Mouse (Mus musculus): ENCODE measurements around the gene Gm10974. TPM values are rescaled to one million over a fixed set of nuclear protein-coding genes. Genes with fewer than 3 reads are reported as not detected.

Gm10974 gene
- polyA plus RNA-seq, 1 experiment from 2014 or later: not detected

- ATAC-seq: no peak
- no peaks in the 10 kb centered on the region for H3K27me3 ChIP-seq
- no peak overlapping the region for H3K27ac ChIP-seq
- no peak overlapping the region for H3K9ac ChIP-seq
- WGBS: 72% methylated on average over 2 of the region's 2 CpGs
- H3K4me2 ChIP-seq: no peak overlapping the region
- H3K36me3 ChIP-seq (ENCODE audit: poor library complexity, severe bottlenecking): no peaks in the 10 kb centered on the region
- H3K4me1 ChIP-seq: no peaks in the 10 kb centered on the region
- no peak overlapping the region for H3K4me3 ChIP-seq
- H3K9me3 ChIP-seq (replicated peaks): no peaks in the 10 kb centered on the region; the same call in 1 of the 2 replicates
Measured at GRCm38 (mm10) chr7:66365411-66365810, 294 bp upstream of the Gm10974 start.

GRCm38 (mm10) chr7:66369071-66369933 lies 3.6 kb downstream of the Gm10974 start:
- H3K9ac ChIP-seq: no peak overlapping the region
- no peak overlapping the region for H3K4me2 ChIP-seq
- no peak overlapping the region for H3K27ac ChIP-seq
- H3K9me3 ChIP-seq (replicated peaks): no peaks in the 10 kb centered on the region
- ATAC-seq: no peak
- WGBS: 76% methylated on average over 5 of the region's 5 CpGs
- H3K4me3 ChIP-seq: no peak overlapping the region
- H3K27me3 ChIP-seq: no peaks in the 10 kb centered on the region
- no peaks in the 10 kb centered on the region for H3K4me1 ChIP-seq
- no peaks in the 10 kb centered on the region for H3K36me3 ChIP-seq (ENCODE audit: poor library complexity, severe bottlenecking)

- no peak overlapping the region for H3K9ac ChIP-seq
- no peaks in the 10 kb centered on the region for H3K27me3 ChIP-seq
- ATAC-seq: no peak
- no peaks in the 10 kb centered on the region for H3K9me3 ChIP-seq (replicated peaks)
- H3K4me2 ChIP-seq: no peak overlapping the region
- H3K27ac ChIP-seq: no peak overlapping the region
- 88% methylated on average over 5 of the region's 5 CpGs for WGBS
- no peak overlapping the region for H3K4me3 ChIP-seq
- H3K4me1 ChIP-seq: no peaks in the 10 kb centered on the region
- no peaks in the 10 kb centered on the region for H3K36me3 ChIP-seq (ENCODE audit: poor library complexity, severe bottlenecking)
Measured at GRCm38 (mm10) chr7:66369934-66370445, 4.3 kb downstream of the Gm10974 start.

- H3K9me3 ChIP-seq (replicated peaks): no peaks in the 10 kb centered on the region
- no peaks in the 10 kb centered on the region for H3K27me3 ChIP-seq
- no peaks in the 10 kb centered on the region for H3K4me1 ChIP-seq
- H3K4me2 ChIP-seq: no peak overlapping the region
- H3K9ac ChIP-seq: no peak overlapping the region
- whole genome bisulfite sequencing: 86% methylated on average over 6 of the region's 6 CpGs
- ATAC-seq: no peak
- no peak overlapping the region for H3K27ac ChIP-seq
- H3K4me3 ChIP-seq: no peak overlapping the region
- H3K36me3 ChIP-seq (ENCODE audit: poor library complexity, severe bottlenecking): no peaks in the 10 kb centered on the region
Measured at GRCm38 (mm10) chr7:66370970-66371369, 5.3 kb downstream of the Gm10974 start.

GRCm38 (mm10) chr7:66373391-66373790 lies 7.7 kb downstream of the Gm10974 start:
- H3K36me3 ChIP-seq (ENCODE audit: poor library complexity, severe bottlenecking): no peaks in the 10 kb centered on the region
- WGBS: 97% methylated on average over 3 of the region's 3 CpGs
- H3K4me1 ChIP-seq: no peaks in the 10 kb centered on the region
- no peak overlapping the region for H3K27ac ChIP-seq
- no peak overlapping the region for H3K9ac ChIP-seq
- H3K4me2 ChIP-seq: no peak overlapping the region
- H3K4me3 ChIP-seq: no peak overlapping the region
- H3K27me3 ChIP-seq: no peaks in the 10 kb centered on the region
- no peaks in the 10 kb centered on the region for H3K9me3 ChIP-seq (replicated peaks)
- no peak for ATAC-seq

DNA sequence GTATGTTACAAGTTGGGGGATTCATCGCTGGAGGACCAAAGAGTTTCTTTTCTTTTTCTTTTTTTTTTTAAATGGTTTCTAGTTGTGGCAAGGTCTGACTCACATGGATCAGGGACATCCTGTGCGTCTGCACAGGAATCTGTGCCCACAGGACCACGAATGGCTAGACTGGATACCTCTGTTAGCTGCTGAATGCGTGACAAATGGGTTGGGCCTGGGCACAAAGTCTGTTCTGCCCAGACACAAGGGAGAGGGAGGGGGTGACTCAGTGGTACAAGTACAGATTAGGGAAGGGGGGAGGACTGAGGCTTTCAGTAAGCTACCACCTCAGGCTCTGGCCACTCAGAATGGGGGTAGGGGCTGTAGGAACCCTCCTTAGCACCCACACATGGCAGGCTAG lies 10.0 kb downstream of the Gm10974 start:
- Histone ChIP-seq H3K27me3 (no peaks in the 10 kb centered on the region), H3K9ac (no peak overlapping the region), H3K36me3 (ENCODE audit: poor library complexity, severe bottlenecking) (no peaks in the 10 kb centered on the region), H3K27ac (no peak overlapping the region), H3K9me3 (replicated peaks) (no peaks in the 10 kb centered on the region), H3K4me2 (no peak overlapping the region), H3K4me3 (no peak overlapping the region), H3K4me1 (no peaks in the 10 kb centered on the region)
- no peak for ATAC-seq
- 88% methylated on average over 4 of the region's 4 CpGs for WGBS

DNA sequence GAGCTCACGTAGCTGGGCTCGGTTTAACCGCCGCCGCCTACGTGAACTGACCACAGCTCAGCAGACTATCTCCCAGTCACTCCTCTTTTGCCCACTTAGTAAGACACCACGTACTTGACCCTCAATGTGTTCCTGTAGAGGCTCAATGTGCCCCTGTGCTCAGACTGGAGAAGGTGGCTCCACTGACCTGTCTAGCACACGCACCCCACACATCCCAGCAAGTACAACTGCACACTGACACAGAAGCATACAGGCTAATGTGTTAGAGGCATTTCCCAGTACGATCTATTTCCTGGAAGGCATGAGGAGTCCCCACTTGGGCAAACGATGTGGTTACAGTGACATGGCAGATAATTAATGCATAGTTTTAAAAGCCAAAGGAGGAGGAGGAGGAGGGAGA lies 10.9 kb downstream of the Gm10974 start:
- Histone ChIP-seq H3K4me2 (no peak overlapping the region), H3K27me3 (no peaks in the 10 kb centered on the region), H3K9ac (no peak overlapping the region), H3K9me3 (replicated peaks) (no peaks in the 10 kb centered on the region), H3K4me3 (no peak overlapping the region), H3K27ac (no peak overlapping the region), H3K36me3 (ENCODE audit: poor library complexity, severe bottlenecking) (no peaks in the 10 kb centered on the region), H3K4me1 (no peaks in the 10 kb centered on the region)
- ATAC-seq: no peak
- 88% methylated on average over 10 of the region's 10 CpGs for WGBS

DNA sequence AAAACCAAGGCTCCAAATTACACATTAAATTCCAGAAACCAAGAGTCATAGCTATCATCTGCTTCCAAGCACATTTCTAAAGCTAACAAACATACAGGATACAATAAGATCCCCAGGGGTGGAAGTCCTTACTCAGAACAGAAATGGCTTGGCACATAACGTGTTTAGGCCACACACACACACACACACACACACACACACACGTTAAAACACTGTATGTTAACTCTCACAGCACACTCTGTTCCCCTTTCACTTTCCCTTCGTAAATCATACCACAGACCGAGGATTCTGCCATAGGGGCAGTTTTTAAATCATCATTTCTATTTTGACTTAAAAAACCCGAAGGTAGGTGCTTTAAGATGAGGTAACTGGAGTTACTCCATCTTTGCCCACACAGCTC lies 18.5 kb downstream of the Gm10974 start:
- Histone ChIP-seq H3K4me3 (no peak overlapping the region), H3K27me3 (peaks cover 23% of the 10 kb centered on the region), H3K4me2 (no peak overlapping the region), H3K9me3 (replicated peaks) (no peaks in the 10 kb centered on the region), H3K4me1 (peaks cover 18% of the 10 kb centered on the region), H3K27ac (no peak overlapping the region), H3K9ac (no peak overlapping the region), H3K36me3 (ENCODE audit: poor library complexity, severe bottlenecking) (no peaks in the 10 kb centered on the region)
- no peak for ATAC-seq
- 78% methylated on average over 5 of the region's 5 CpGs for WGBS

- WGBS: 92% methylated on average over 8 of the region's 8 CpGs
- H3K9ac ChIP-seq: no peak overlapping the region
- peaks cover 23% of the 10 kb centered on the region for H3K27me3 ChIP-seq
- no peaks in the 10 kb centered on the region for H3K9me3 ChIP-seq (replicated peaks)
- H3K27ac ChIP-seq: no peak overlapping the region
- H3K4me1 ChIP-seq: peaks cover 18% of the 10 kb centered on the region
- H3K4me2 ChIP-seq: no peak overlapping the region
- no peak for ATAC-seq
- no peaks in the 10 kb centered on the region for H3K36me3 ChIP-seq (ENCODE audit: poor library complexity, severe bottlenecking)
- H3K4me3 ChIP-seq: no peak overlapping the region
Measured at GRCm38 (mm10) chr7:66384891-66385290, 19.2 kb downstream of the Gm10974 start.

DNA sequence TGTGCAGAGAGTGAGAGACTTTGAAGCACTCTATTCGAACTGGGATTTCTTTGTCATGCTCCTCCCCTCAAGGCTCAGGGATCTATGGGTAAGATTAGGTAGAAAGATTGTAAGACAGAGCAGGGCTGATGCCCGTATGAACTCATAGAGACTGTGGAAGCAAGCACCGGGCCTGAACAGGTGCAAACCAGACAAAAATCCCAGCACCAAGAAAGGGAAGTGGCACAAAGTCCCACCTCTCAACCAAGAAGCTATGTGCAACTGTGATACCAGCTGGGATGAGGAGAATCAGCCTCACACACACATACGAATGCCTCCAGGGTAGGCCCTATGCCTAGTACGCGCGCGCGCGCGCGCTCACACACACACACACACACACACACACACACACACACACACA lies 20.1 kb downstream of the Gm10974 start:
- no peak overlapping the region for H3K4me3 ChIP-seq
- peaks cover 23% of the 10 kb centered on the region for H3K27me3 ChIP-seq
- peaks cover 18% of the 10 kb centered on the region for H3K4me1 ChIP-seq
- no peaks in the 10 kb centered on the region for H3K9me3 ChIP-seq (replicated peaks)
- no peaks in the 10 kb centered on the region for H3K36me3 ChIP-seq (ENCODE audit: poor library complexity, severe bottlenecking)
- no peak overlapping the region for H3K4me2 ChIP-seq
- WGBS: 95% methylated on average over 12 of the region's 12 CpGs
- ATAC-seq: no peak
- no peak overlapping the region for H3K27ac ChIP-seq
- no peak overlapping the region for H3K9ac ChIP-seq

- Histone ChIP-seq H3K4me2 (no peak overlapping the region), H3K27me3 (peaks cover 23% of the 10 kb centered on the region), H3K4me1 (peaks cover 18% of the 10 kb centered on the region), H3K9me3 (replicated peaks) (no peaks in the 10 kb centered on the region), H3K36me3 (ENCODE audit: poor library complexity, severe bottlenecking) (no peaks in the 10 kb centered on the region), H3K9ac (no peak overlapping the region), H3K4me3 (no peak overlapping the region), H3K27ac (no peak overlapping the region)
- WGBS: 91% methylated on average over 6 of the region's 6 CpGs
- no peak for ATAC-seq
Measured at GRCm38 (mm10) chr7:66386411-66386810, 20.7 kb downstream of the Gm10974 start.

DNA sequence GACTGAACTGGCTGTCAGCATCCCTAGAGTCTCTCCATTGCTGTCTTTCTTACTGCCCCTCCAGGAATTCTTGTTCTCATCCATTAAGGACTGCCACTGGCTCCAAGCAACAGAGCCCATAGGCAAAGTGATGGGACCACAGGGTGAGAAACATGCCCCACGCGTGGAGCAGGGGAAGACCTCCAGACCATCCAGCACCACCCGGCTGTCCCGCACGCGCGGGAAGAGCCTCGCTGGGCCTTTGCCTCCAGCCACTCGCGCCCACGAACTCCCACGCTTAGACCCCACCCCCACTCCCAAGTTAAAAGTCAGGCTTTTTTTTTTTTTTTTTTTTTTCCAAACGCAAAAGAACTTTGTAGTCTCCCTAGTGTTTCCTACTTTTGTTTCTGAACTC lies 21.7 kb downstream of the Gm10974 start:
- H3K4me3 ChIP-seq: peak overlapping the region; percentile 55
- peak overlapping the region; percentile 73 for H3K9ac ChIP-seq
- H3K9me3 ChIP-seq (replicated peaks): no peaks in the 10 kb centered on the region
- ATAC-seq: no peak
- peak overlapping the region; percentile 97 for H3K4me2 ChIP-seq
- H3K27ac ChIP-seq: no peak overlapping the region
- peaks cover 23% of the 10 kb centered on the region for H3K27me3 ChIP-seq
- no peaks in the 10 kb centered on the region for H3K36me3 ChIP-seq (ENCODE audit: poor library complexity, severe bottlenecking)
- 3% methylated on average over 13 of the region's 13 CpGs for WGBS
- peaks cover 18% of the 10 kb centered on the region for H3K4me1 ChIP-seq

All from forebrain, embryonic 13.5 days (tissue).